Mouse (Mus musculus) hematopoietic stem cell, adult 5-6 weeks (primary cell): ENCODE measurements at regions not wholly inside any gene's neighbourhood (a gene's known extent, or its start where the extent isn't known, plus 50 kb on each side); places are given as distances from the start of the nearest gene placed in this dataset.

Source experiments
- ATAC-seq, 2 experiments: fragments of 125-278 bp in 1 of 2; replicated peaks in 1 of 2; 2 replicates each; pipeline ENCODE4 v1.8.0; 2016 to 2017; ENCODE audit warnings: inconsistent platforms in 2 of 2, mild to moderate bottlenecking in 2 of 2, moderate number of reproducible peaks in 2 of 2, low read depth in 1 of 2, moderate TSS enrichment in 1 of 2; ENCODE audit not compliant: low FRiP score in 2 of 2, poor library complexity in 2 of 2, severe bottlenecking in 2 of 2, insufficient read depth in 1 of 2, low TSS enrichment in 1 of 2

DNA sequence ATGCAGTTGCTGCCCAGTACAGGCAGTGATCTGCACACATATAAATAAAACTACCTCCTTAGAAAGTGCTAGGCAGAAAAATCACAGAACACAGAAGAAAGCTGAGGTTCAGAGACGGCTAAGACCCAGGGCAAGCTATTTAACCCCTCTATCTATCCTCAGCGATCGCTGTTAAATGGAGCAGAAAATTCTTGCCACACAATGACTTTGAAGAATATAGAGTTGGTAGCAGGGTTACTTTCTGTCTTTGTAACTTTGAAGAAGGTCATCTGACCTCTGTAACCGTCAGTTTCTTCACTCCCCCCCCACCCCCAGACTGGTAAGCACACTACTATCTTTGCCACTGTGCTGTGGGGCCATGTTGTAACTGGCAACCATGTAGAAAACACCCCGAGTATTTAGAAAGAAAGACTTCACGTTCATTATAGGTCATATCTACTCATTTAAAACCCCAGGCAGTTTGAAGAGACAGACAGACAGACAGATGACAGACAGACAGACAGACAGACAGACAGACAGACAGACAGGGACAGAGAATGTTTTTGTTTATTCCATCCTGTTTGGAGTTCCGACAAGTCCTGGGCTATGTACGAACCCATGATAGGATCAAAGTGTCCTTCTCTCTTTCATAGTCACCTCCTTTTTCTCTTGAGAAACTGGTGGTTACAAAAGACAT is 363.9 kb downstream of the Psat1 start:
- ATAC-seq = no peak

GRCm38 (mm10) chr19:15571204-15571603 is 375.9 kb downstream of the Psat1 start:
- no peak for ATAC-seq

DNA sequence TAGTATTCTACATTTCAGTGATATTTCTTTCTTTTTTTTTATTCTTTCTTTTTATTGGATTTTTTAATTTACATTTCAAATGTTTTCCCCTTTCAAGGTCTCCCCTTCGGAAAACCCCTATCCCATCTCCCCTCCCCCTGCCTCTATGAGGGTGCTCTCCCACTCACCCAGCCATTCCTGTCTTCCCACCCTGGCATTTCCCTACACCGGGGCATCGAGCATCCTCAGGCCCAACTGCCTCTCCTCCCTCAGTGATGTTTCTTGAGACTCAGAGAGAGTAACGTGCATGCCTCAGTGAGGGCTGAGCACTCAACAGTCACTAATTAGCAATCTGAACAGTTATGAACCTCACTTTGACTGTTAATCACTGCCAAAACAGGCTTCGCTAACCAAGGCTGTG is 385.6 kb downstream of the Psat1 start:
- ATAC-seq = no peak

GRCm38 (mm10) chr19:15553953-15554352 is 393.2 kb downstream of the Psat1 start:
- ATAC-seq = no peak

GRCm38 (mm10) chr19:15517853-15518252 is 429.3 kb downstream of the Psat1 start:
- ATAC-seq = peak; percentile 53 to 81; a peak in 3 of 4 replicates

- ATAC-seq = no peak
Observed at GRCm38 (mm10) chr19:15516566-15517305, 430.4 kb downstream of the Psat1 start.

DNA sequence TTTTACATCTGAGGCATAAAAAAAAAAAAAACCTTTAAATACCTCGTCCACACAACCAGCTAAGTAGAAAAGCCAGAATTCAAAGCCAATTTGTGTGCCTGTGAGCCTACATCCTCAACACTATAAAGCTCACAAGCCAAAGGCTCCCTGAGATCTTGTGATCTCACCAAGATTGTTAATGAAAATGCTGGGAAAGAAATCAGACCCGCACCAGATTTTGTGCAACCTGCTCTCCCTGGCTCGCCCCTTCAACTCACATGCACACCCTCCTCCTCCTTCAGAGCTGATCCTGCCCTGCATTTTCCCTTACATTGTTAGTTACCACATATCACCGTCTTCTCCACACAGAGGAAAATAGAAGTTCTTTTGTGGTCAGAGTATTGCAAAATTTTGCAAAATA is 433.9 kb downstream of the Psat1 start:
- no peak for ATAC-seq

- no peak for ATAC-seq
Observed at GRCm38 (mm10) chr19:15510395-15510794, 436.7 kb downstream of the Psat1 start.

DNA sequence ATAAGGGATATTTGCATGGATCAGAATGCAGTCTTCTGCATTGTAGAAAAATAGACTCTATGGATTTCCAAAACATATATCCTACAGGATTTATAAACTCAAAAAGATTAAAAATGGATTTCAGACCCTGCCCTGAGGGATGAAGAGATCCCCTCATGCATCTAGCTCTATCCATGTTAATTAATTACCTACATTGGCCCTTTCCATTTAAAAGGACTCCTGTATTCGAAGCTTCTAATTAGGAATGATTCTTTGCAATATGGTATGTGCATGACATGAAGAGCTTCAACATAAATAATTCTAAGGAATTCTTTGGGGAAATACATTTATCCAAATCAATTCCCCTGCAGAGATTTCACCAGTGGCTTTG is 444.2 kb downstream of the Psat1 start:
- ATAC-seq = no peak

DNA sequence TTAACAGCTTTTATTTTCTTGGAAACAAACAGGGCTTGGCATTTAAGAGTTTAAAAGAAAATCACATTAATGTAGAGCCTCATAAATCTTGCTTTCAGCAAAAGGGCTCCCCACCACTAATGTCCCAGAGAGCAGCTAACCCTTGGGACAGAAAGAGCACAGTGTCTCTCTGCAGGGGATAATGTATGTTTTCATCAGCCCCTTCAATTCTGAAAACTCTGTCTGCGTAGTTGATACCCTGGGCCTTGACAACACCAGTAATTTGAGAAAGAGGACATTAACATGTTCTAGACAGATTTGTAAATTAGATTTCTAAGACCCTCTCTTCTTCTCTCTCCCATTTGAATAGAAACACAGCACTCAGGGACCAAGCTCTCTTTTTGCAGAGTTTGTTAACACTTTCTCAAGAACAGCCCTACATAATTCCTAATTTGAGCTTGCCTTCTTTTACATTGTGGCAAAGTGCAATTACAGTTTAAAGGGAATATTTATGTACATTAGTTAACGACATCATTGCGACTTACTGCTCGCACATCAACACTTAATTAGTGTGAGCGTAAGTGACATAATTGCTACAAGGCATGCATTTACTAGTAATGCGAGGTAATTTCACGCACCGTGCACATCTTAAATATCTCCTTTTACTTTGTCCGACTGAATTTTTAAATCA is 444.7 kb downstream of the Psat1 start:
- no peak for ATAC-seq

GRCm38 (mm10) chr19:15495532-15495931 is 451.6 kb downstream of the Psat1 start:
- no peak for ATAC-seq

- no peak for ATAC-seq
Observed at GRCm38 (mm10) chr19:15487576-15487975, 459.6 kb downstream of the Psat1 start.

GRCm38 (mm10) chr19:15481605-15482004 is 465.5 kb downstream of the Psat1 start:
- peak in 1 of 2 experiments; percentile 71; a peak in 1 of 4 replicates for ATAC-seq

DNA sequence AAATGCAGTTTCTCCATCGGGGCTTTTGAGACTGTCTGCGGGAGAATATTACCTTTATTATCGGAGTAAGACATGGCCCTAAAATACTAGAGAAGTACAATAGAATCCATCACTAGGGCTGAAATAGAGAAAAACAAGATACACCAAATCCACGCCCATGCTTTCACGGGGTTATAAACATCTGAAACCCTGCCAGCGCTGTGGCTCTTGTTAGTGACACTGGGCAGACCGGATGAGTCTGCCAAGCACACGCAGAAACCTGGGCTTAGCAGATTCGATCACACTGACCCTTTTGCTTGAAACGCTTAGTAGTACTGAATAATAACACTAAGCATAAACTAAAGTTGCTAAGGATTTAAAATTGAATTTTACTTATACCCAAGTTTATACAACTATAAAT is 477.6 kb downstream of the Psat1 start:
- no peak for ATAC-seq

DNA sequence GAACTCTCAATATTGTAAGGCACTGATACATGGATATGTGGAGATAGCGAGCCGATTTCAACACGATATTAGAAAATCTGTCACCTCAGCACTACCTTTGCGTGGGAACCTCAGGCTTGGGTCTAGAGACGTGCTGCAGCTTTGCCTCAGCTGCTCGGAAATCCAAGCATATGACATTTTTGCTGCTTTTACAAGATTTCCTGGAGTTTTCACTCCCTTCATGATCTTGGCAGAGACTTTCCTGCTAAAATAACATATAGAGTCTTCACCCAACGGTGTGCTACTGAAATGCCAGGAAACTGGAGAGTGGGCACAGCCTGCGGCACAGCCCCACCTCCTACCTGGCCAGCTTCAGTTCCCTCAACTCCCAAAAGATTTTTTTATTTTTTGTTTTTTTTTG is 480.4 kb downstream of the Psat1 start:
- no peak for ATAC-seq

- ATAC-seq = no peak
Observed at GRCm38 (mm10) chr19:15465063-15465760, 481.9 kb downstream of the Psat1 start.

- ATAC-seq = no peak
Observed at GRCm38 (mm10) chr19:15457793-15458192, 489.3 kb downstream of the Psat1 start.
